Mouse (Mus musculus): ENCODE measurements around the gene Pole2. TPM values are rescaled to one million over a fixed set of nuclear protein-coding genes. Genes with fewer than 3 reads are reported as not detected.

The Pole2 gene
- polyA plus RNA-seq, 1 experiment = 3.4 TPM

- WGBS = 70% methylated on average over 4 of the region's 4 CpGs
- Histone ChIP-seq H3K4me1 (ENCODE audit: control insufficient read depth, insufficient read depth, insufficient read length, low read length) (no peaks in the 10 kb centered on the region; the same call in 1 of the 2 replicates), H3K27ac (ENCODE audit: insufficient read depth, low read depth, low read length) (no peak overlapping the region), H3K27me3 (ENCODE audit: control insufficient read depth, insufficient read depth, low read length) (no peaks in the 10 kb centered on the region), H3K36me3 (ENCODE audit: control insufficient read depth, insufficient read depth, low read length) (peaks cover 12% of the 10 kb centered on the region), H3K4me3 (ENCODE audit: low read depth, low read length) (no peak overlapping the region)
- TF ChIP-seq POLR2A (IDR thresholded peaks at IDR 0.05; ENCODE audit: low read depth, low read length) (no peak), CTCF (IDR thresholded peaks at IDR 0.05; ENCODE audit: extremely low read depth, insufficient read length, insufficient replicate concordance, low read depth, low read length) (no peak)
These were observed 71.6 kb downstream of the Pole2 start for GRCm38 (mm10) chr12:69156436-69156835.

- Histone ChIP-seq H3K4me1 (ENCODE audit: control insufficient read depth, insufficient read depth, insufficient read length, low read length) (no peaks in the 10 kb centered on the region; the same call in 1 of the 2 replicates), H3K4me3 (ENCODE audit: low read depth, low read length) (no peak overlapping the region), H3K36me3 (ENCODE audit: control insufficient read depth, insufficient read depth, low read length) (peaks cover 12% of the 10 kb centered on the region), H3K27ac (ENCODE audit: insufficient read depth, low read depth, low read length) (no peak overlapping the region), H3K27me3 (ENCODE audit: control insufficient read depth, insufficient read depth, low read length) (no peaks in the 10 kb centered on the region)
- TF ChIP-seq POLR2A (IDR thresholded peaks at IDR 0.05; ENCODE audit: low read depth, low read length) = no peak
- no peak for TF ChIP-seq CTCF (IDR thresholded peaks at IDR 0.05; ENCODE audit: extremely low read depth, insufficient read length, insufficient replicate concordance, low read depth, low read length)
- WGBS = 69% methylated on average over 2 of the region's 2 CpGs
These were observed 72.1 kb downstream of the Pole2 start for GRCm38 (mm10) chr12:69155923-69156322.

Other genes starting within 250 kb of the Pole2 start
- 1,257 and 1,611 TPM in 2 replicates for gene Rps29, start 69.0 kb downstream of the Pole2 start, polyA plus RNA-seq (2012; rRNA removed)
- gene Lrr1, start 59.4 kb downstream of the Pole2 start, polyA plus RNA-seq (2012; rRNA removed) = 0.60 and 0.90 TPM in 2 replicates
- gene Rpl36al, start 44.1 kb downstream of the Pole2 start, polyA plus RNA-seq (2012; rRNA removed) = 59.3 and 66.4 TPM in 2 replicates
- 19.1 and 20.6 TPM in 2 replicates for gene Mgat2, start 44.0 kb downstream of the Pole2 start, polyA plus RNA-seq (2012; rRNA removed)
- 0.51 and 1.6 TPM in 2 replicates for gene Gm49383, start 31.1 kb downstream of the Pole2 start, polyA plus RNA-seq (2012; rRNA removed)
- 0.50 and 0.93 TPM in 2 replicates for gene Dnaaf2, start 29.8 kb downstream of the Pole2 start, polyA plus RNA-seq (2012; rRNA removed)
- gene Gm49384, start 23.9 kb downstream of the Pole2 start, polyA plus RNA-seq (2012; rRNA removed) = not detected in 2 replicates
- 0.08 and 2.6 TPM in 2 replicates for gene Klhdc1, start 13.0 kb upstream of the Pole2 start, polyA plus RNA-seq (2012; rRNA removed)
- 18.9 and 22.6 TPM in 2 replicates for gene Klhdc2, start 68.5 kb upstream of the Pole2 start, polyA plus RNA-seq (2012; rRNA removed)
- gene Nemf, start 129.0 kb upstream of the Pole2 start, polyA plus RNA-seq (2012; rRNA removed) = 0.20 and 0.71 TPM in 2 replicates
- gene Arf6, start 144.0 kb upstream of the Pole2 start, polyA plus RNA-seq (2012; rRNA removed) = 223 and 652 TPM in 2 replicates
- gene Gm9887, start 144.3 kb upstream of the Pole2 start, polyA plus RNA-seq (2012; rRNA removed) = 1.9 and 5.4 TPM in 2 replicates